Mouse (Mus musculus) neural tube, embryonic 14.5 days (tissue): Measurements from ENCODE around the gene Il2. TPM values are rescaled to one million over a fixed set of nuclear protein-coding genes. Genes with fewer than 3 reads are reported as not detected.

Experiments
- ATAC-seq: fragments of 200-750 bp; cut with Nextera tagmentation; 2 replicates; pipeline ENCODE4 v1.8.0; 2017; ENCODE audit warnings: low read depth, mild to moderate bottlenecking, moderate TSS enrichment, moderate library complexity
- H3K27ac ChIP-seq: fragments of 300-500 bp; sonication (generic); 2 replicates; pipeline ENCODE4 v1.5.1; 2014; ENCODE audit warnings: low read depth, mild to moderate bottlenecking, control low read depth, low read length, moderate library complexity, mixed read lengths
- H3K27me3 ChIP-seq: fragments of 300-500 bp; sonication (generic); 2 replicates; pipeline ENCODE4 v1.6.1; 2014; ENCODE audit warnings: low read length; ENCODE audit not compliant: control insufficient read depth, insufficient read depth
- H3K36me3 ChIP-seq: fragments of 300-500 bp; sonication (generic); 2 replicates; pipeline ENCODE4 v1.6.1; 2014; ENCODE audit warnings: low read length, mixed read lengths; ENCODE audit not compliant: control insufficient read depth, insufficient read depth
- H3K4me1 ChIP-seq: fragments of 300-500 bp; sonication (generic); 2 replicates; pipeline ENCODE4 v1.6.1; 2014; ENCODE audit warnings: low read length; ENCODE audit not compliant: control insufficient read depth, insufficient read depth
- H3K4me2 ChIP-seq: fragments of 300-500 bp; sonication (generic); 2 replicates; pipeline ENCODE4 v1.6.1; 2014; ENCODE audit warnings: mild to moderate bottlenecking, low read depth, low read length, control low read depth
- H3K4me3 ChIP-seq: fragments of 300-500 bp; sonication (generic); 2 replicates; pipeline ENCODE4 v1.5.1; 2014; ENCODE audit warnings: low read depth, low read length, control low read depth, mixed read lengths
- H3K9ac ChIP-seq: fragments of 300-500 bp; sonication (generic); replicated peaks from 2 replicates; pipeline ENCODE4 v1.6.1; 2014; ENCODE audit warnings: low read depth, mild to moderate bottlenecking, control low read depth, low read length, mixed read lengths
- H3K9me3 ChIP-seq: fragments of 300-500 bp; sonication (generic); 2 replicates; pipeline ENCODE4 v1.6.1; 2016; ENCODE audit warnings: low read length; ENCODE audit not compliant: control insufficient read depth
- WGBS: fragments of 180-500 bp; shearing (Covaris S2); extraction: QIAGEN DNeasy Blood & Tissue Kit; methylation state at CpG from one replicate; pipeline ENCODE4 v1.1.7; 2014; 5-methylcytosine and 5-hydroxymethylcytosine counted together
- polyA plus RNA-seq: library from polyadenylated mRNA; unstranded; fragments of >200 nt; fragmentation: Nextera tagmentation; extraction: Ambion mirVana; gene quantifications from 2 replicates; pipeline ENCODE4 v1.2.1, GENCODE M21; 2014

The Il2 gene
- polyA plus RNA-seq, 1 experiment from 2014 or later, result 0.40 TPM

GRCm38 (mm10) chr3:37128269-37128668 is 2.5 kb upstream of the Il2 start:
- Histone ChIP-seq H3K4me2 (no peak overlapping the region), H3K4me1 (no peaks in the 10 kb centered on the region), H3K27me3 (no peaks in the 10 kb centered on the region), H3K9ac (no peak overlapping the region), H3K4me3 (no peak overlapping the region), H3K9me3 (no peaks in the 10 kb centered on the region), H3K36me3 (no peaks in the 10 kb centered on the region), H3K27ac (no peak overlapping the region)
- WGBS, result 64% methylated on average over 4 of the region's 4 CpGs
- ATAC-seq, result no peak

GRCm38 (mm10) chr3:37126162-37126561 is 403 bp upstream of the Il2 start:
- H3K4me3 ChIP-seq, result no peak overlapping the region
- no peak overlapping the region for H3K4me2 ChIP-seq
- H3K9me3 ChIP-seq, result no peaks in the 10 kb centered on the region
- no peak overlapping the region for H3K27ac ChIP-seq
- no peaks in the 10 kb centered on the region for H3K27me3 ChIP-seq
- H3K4me1 ChIP-seq, result no peaks in the 10 kb centered on the region
- WGBS, result 86% methylated on average over 4 of the region's 4 CpGs
- no peak for ATAC-seq
- no peaks in the 10 kb centered on the region for H3K36me3 ChIP-seq
- no peak overlapping the region for H3K9ac ChIP-seq

GRCm38 (mm10) chr3:37090721-37091120 is 35.0 kb downstream of the Il2 start:
- Histone ChIP-seq H3K4me2 (no peak overlapping the region), H3K4me3 (no peak overlapping the region), H3K36me3 (no peaks in the 10 kb centered on the region), H3K9ac (no peak overlapping the region), H3K27me3 (no peaks in the 10 kb centered on the region), H3K9me3 (no peaks in the 10 kb centered on the region), H3K4me1 (no peaks in the 10 kb centered on the region), H3K27ac (no peak overlapping the region)
- ATAC-seq, result no peak

GRCm38 (mm10) chr3:37084860-37085259 is 40.9 kb downstream of the Il2 start:
- Histone ChIP-seq H3K9ac (no peak overlapping the region), H3K4me2 (no peak overlapping the region), H3K27ac (no peak overlapping the region), H3K4me1 (no peaks in the 10 kb centered on the region), H3K36me3 (no peaks in the 10 kb centered on the region), H3K9me3 (no peaks in the 10 kb centered on the region), H3K4me3 (no peak overlapping the region), H3K27me3 (no peaks in the 10 kb centered on the region)
- no peak for ATAC-seq
- WGBS, result 86% methylated on average over 4 of the region's 4 CpGs

- Histone ChIP-seq H3K4me2 (no peak overlapping the region), H3K4me1 (no peaks in the 10 kb centered on the region), H3K27ac (no peak overlapping the region), H3K4me3 (no peak overlapping the region), H3K27me3 (no peaks in the 10 kb centered on the region), H3K36me3 (no peaks in the 10 kb centered on the region), H3K9ac (no peak overlapping the region), H3K9me3 (peaks cover under 1% of the 10 kb centered on the region; the same call in 1 of the 2 replicates)
- no peak for ATAC-seq
Observed at GRCm38 (mm10) chr3:37073211-37073610, 52.5 kb downstream of the Il2 start.

Other genes with a start within 250 kb of the Il2 start
- gene Adad1, start 62.4 kb downstream of the Il2 start, polyA plus RNA-seq, result 0.26 TPM in 1 of 2 replicates, not detected in the other
- gene Il21, start 106.7 kb upstream of the Il2 start, polyA plus RNA-seq, result not detected in 2 replicates
- 4.7 and 5.7 TPM in 2 replicates for gene Bbs12, start 186.6 kb upstream of the Il2 start, polyA plus RNA-seq
- gene Cetn4, start 186.7 kb upstream of the Il2 start, polyA plus RNA-seq, result 0.98 and 2.6 TPM in 2 replicates
- gene Fgf2, start 222.4 kb upstream of the Il2 start, polyA plus RNA-seq, result 0.74 and 1.8 TPM in 2 replicates